Mouse (Mus musculus): ENCODE data around the gene Efcab6. TPM values are rescaled to one million over a fixed set of nuclear protein-coding genes. Genes with fewer than 3 reads are reported as not detected.

Efcab6 gene
- polyA plus RNA-seq, 1 experiment from 2014 or later, result 0.55 TPM

DNA sequence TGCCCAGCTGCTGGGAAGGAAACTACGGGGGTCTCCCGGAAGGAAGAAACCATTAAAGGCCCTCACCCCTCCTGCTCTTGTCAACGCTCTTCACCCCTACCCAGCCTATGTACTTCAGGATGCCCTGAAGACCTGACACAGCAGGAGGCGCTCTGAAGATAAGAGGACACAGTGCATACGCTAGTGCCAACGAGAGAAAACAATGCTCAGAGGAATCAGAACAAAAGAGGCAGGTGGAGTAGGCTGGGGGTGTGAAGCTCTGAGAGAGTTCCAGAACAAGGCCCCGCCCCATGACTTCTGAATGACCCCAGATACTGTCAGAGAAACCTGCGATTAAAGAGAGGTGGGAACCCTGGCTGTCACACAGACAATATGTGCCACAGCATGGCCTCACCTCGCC lies 21.6 kb upstream of the Efcab6 start:
- H3K9ac ChIP-seq (replicated peaks; ENCODE audit: low read depth, low read length), result no peak overlapping the region
- no peak overlapping the region for H3K4me3 ChIP-seq (ENCODE audit: low read depth, low read length)
- H3K4me1 ChIP-seq (ENCODE audit: control insufficient read depth, insufficient read depth, low read length), result no peaks in the 10 kb centered on the region
- H3K4me2 ChIP-seq (ENCODE audit: low read depth, low read length), result no peak overlapping the region
- no peak overlapping the region for H3K27ac ChIP-seq (ENCODE audit: low read depth, low read length)
- H3K27me3 ChIP-seq (ENCODE audit: control insufficient read depth, insufficient read depth, low read length), result no peaks in the 10 kb centered on the region
- 33% methylated on average over 9 of the region's 9 CpGs for WGBS
- H3K9me3 ChIP-seq (ENCODE audit: control insufficient read depth, low read length), result no peaks in the 10 kb centered on the region
- no peak for ATAC-seq (ENCODE audit: low read depth)
- H3K36me3 ChIP-seq (ENCODE audit: control insufficient read depth, insufficient read depth, low read length), result peaks cover 3% of the 10 kb centered on the region; the same call in 1 of the 2 replicates

DNA sequence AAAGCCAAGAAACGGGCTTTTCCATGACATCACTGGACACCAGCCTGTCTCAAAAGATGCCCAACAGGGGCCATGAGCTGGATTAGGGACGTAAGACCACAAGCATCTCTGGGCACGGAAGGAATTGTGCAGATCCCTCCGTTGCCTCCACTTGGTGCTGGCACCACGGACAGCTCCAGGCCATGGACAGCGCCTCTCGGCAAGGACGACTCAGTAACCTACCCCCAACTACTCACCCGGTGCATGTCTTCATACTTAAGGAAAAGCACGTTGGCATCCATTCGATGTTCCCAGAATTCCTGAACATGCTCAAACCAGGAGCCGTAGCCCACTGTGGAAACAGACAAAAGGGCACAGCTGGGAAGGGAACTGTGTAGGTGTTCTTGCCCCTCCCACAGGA lies 21.2 kb upstream of the Efcab6 start:
- H3K4me3 ChIP-seq (ENCODE audit: low read depth, low read length), result no peak overlapping the region
- H3K27ac ChIP-seq (ENCODE audit: low read depth, low read length), result no peak overlapping the region
- no peak overlapping the region for H3K9ac ChIP-seq (replicated peaks; ENCODE audit: low read depth, low read length)
- peaks cover 3% of the 10 kb centered on the region; the same call in 1 of the 2 replicates for H3K36me3 ChIP-seq (ENCODE audit: control insufficient read depth, insufficient read depth, low read length)
- no peaks in the 10 kb centered on the region for H3K27me3 ChIP-seq (ENCODE audit: control insufficient read depth, insufficient read depth, low read length)
- no peak for ATAC-seq (ENCODE audit: low read depth)
- no peaks in the 10 kb centered on the region for H3K4me1 ChIP-seq (ENCODE audit: control insufficient read depth, insufficient read depth, low read length)
- WGBS, result 37% methylated on average over 12 of the region's 12 CpGs
- no peak overlapping the region for H3K4me2 ChIP-seq (ENCODE audit: low read depth, low read length)
- H3K9me3 ChIP-seq (ENCODE audit: control insufficient read depth, low read length), result no peaks in the 10 kb centered on the region

DNA sequence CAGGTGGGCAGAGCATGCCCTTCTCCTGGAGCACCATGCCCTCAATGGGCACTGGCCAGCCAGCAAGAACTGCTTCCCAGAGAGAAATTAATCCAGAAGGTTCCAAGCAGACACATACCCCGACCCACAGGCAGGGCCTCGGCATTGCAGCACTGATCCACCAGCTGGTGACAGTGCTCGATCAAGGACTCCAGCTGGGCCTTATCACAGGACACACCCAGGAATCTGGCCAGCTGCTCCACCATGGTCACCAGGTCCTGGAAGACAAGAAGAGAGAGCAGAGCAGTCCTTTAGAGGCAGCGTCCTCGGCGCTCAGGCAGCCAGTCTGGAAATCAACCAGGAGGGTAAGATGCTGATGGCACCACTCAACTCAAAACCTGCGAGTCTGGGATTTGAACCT lies 14.9 kb upstream of the Efcab6 start:
- Histone ChIP-seq H3K27ac (ENCODE audit: low read depth, low read length) (no peak overlapping the region), H3K9me3 (ENCODE audit: control insufficient read depth, low read length) (no peaks in the 10 kb centered on the region), H3K4me2 (ENCODE audit: low read depth, low read length) (no peak overlapping the region), H3K27me3 (ENCODE audit: control insufficient read depth, insufficient read depth, low read length) (no peaks in the 10 kb centered on the region), H3K4me3 (ENCODE audit: low read depth, low read length) (no peak overlapping the region), H3K4me1 (ENCODE audit: control insufficient read depth, insufficient read depth, low read length) (no peaks in the 10 kb centered on the region), H3K9ac (replicated peaks; ENCODE audit: low read depth, low read length) (no peak overlapping the region), H3K36me3 (ENCODE audit: control insufficient read depth, insufficient read depth, low read length) (no peaks in the 10 kb centered on the region; the same call in 1 of the 2 replicates)
- WGBS, result 88% methylated on average over 7 of the region's 7 CpGs
- ATAC-seq (ENCODE audit: low read depth), result no peak

DNA sequence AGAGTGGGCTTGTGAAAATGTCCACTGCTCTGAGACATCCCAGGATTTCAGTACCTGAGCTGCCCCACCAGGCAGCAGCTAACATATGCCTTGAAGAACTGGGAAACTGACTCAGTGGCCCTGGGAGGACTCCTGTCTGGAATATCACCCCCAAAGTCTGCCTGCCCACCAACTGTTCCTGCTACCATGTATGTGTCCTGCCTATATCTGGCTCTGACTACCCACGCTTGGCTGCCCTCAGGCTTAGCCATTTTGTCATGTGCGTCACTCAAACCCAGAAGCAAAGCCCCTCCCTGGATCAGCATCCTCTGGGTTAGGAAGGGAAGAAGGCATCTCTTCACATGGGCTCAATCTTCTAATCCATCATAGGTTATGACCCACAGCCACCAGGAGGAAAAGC lies 14.3 kb upstream of the Efcab6 start:
- no peak overlapping the region for H3K27ac ChIP-seq (ENCODE audit: low read depth, low read length)
- H3K9ac ChIP-seq (replicated peaks; ENCODE audit: low read depth, low read length), result no peak overlapping the region
- 95% methylated on average over 2 of the region's 2 CpGs for WGBS
- H3K4me3 ChIP-seq (ENCODE audit: low read depth, low read length), result no peak overlapping the region
- H3K9me3 ChIP-seq (ENCODE audit: control insufficient read depth, low read length), result no peaks in the 10 kb centered on the region
- ATAC-seq (ENCODE audit: low read depth), result no peak
- H3K4me1 ChIP-seq (ENCODE audit: control insufficient read depth, insufficient read depth, low read length), result 0 out of 2 replicates have a peak, but pooled peaks cover 3% of the 10 kb centered on the region
- H3K27me3 ChIP-seq (ENCODE audit: control insufficient read depth, insufficient read depth, low read length), result no peaks in the 10 kb centered on the region
- no peak overlapping the region for H3K4me2 ChIP-seq (ENCODE audit: low read depth, low read length)
- no peaks in the 10 kb centered on the region for H3K36me3 ChIP-seq (ENCODE audit: control insufficient read depth, insufficient read depth, low read length)

DNA sequence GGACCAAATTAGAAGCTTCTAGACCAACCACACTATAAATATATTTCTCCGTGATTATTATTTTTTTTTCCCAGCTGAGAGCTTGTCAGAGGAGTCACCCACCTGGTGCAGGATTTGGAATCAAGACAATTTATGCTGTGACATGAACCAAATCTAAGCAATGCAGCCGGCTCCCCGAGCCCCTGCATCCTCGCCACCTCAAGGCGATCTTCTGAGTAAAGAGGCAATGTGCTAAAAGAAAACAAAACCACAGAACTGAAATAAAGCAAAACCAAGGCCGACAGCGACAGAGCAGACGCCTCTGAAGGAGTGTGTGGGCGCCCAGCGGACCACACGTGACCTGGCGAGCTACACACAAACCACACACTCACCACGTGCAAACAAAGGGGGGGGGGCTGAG lies 13.5 kb upstream of the Efcab6 start:
- H3K9me3 ChIP-seq (ENCODE audit: control insufficient read depth, low read length), result no peaks in the 10 kb centered on the region
- 0 out of 2 replicates have a peak, but pooled peaks cover 4% of the 10 kb centered on the region for H3K4me1 ChIP-seq (ENCODE audit: control insufficient read depth, insufficient read depth, low read length)
- H3K4me3 ChIP-seq (ENCODE audit: low read depth, low read length), result no peak overlapping the region
- H3K9ac ChIP-seq (replicated peaks; ENCODE audit: low read depth, low read length), result no peak overlapping the region
- H3K27me3 ChIP-seq (ENCODE audit: control insufficient read depth, insufficient read depth, low read length), result no peaks in the 10 kb centered on the region
- H3K36me3 ChIP-seq (ENCODE audit: control insufficient read depth, insufficient read depth, low read length), result no peaks in the 10 kb centered on the region
- WGBS, result 78% methylated on average over 13 of the region's 13 CpGs
- no peak for ATAC-seq (ENCODE audit: low read depth)
- no peak overlapping the region for H3K27ac ChIP-seq (ENCODE audit: low read depth, low read length)
- H3K4me2 ChIP-seq (ENCODE audit: low read depth, low read length), result no peak overlapping the region

DNA sequence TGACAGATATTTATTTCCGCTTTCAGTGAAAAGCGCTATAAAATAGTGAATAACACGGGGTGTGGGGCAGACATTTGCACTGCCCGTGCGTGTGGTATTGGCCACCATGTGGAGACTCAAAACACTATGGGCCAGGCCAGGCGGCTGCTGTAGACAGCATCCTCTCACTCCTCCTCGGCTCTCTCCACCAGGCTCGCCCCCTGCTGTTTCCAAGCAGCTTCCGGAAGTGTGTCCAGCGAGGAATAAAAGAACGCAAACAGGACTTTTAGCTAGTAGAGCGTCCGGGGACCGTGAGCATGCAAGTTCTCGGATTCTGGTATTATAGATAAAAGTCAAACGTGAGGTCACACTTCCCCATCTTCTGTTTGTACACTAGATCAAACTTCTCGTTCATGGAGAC lies 12.0 kb upstream of the Efcab6 start:
- H3K4me1 ChIP-seq (ENCODE audit: control insufficient read depth, insufficient read depth, low read length), result 0 out of 2 replicates have a peak, but pooled peaks cover 4% of the 10 kb centered on the region
- H3K9ac ChIP-seq (replicated peaks; ENCODE audit: low read depth, low read length), result no peak overlapping the region
- no peaks in the 10 kb centered on the region for H3K27me3 ChIP-seq (ENCODE audit: control insufficient read depth, insufficient read depth, low read length)
- no peaks in the 10 kb centered on the region for H3K9me3 ChIP-seq (ENCODE audit: control insufficient read depth, low read length)
- no peak overlapping the region for H3K4me2 ChIP-seq (ENCODE audit: low read depth, low read length)
- no peaks in the 10 kb centered on the region for H3K36me3 ChIP-seq (ENCODE audit: control insufficient read depth, insufficient read depth, low read length)
- H3K27ac ChIP-seq (ENCODE audit: low read depth, low read length), result no peak overlapping the region
- H3K4me3 ChIP-seq (ENCODE audit: low read depth, low read length), result no peak overlapping the region
- ATAC-seq (ENCODE audit: low read depth), result no peak
- WGBS, result 64% methylated on average over 17 of the region's 17 CpGs

DNA sequence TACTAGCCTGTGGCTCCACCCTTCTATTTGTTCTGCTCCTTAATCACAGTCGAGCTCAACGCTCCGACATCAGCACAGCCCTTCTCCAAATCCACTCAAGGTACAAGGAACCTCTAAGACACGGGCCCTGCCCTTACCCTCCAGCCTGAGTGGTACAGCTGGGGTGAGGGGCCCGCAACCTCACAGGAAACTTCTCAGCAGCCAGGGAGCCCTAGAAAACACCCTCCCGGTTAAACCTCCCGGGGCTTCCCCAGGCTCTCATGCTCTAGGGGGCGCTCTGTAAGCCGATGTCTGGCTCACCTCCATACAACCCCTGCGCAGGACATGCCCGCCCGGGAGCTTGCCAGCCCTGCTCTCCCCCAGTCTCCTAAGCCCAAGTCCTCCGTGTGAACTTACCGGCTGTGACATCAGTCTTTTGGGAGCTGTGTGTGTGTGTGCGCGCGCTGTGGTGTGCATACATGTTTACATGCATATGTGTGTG lies 9.6 kb upstream of the Efcab6 start:
- Histone ChIP-seq H3K4me1 (ENCODE audit: control insufficient read depth, insufficient read depth, low read length) (peaks cover 8% of the 10 kb centered on the region; the same call in 1 of the 2 replicates), H3K27me3 (ENCODE audit: control insufficient read depth, insufficient read depth, low read length) (peaks cover 5% of the 10 kb centered on the region; the same call in 1 of the 2 replicates), H3K27ac (ENCODE audit: low read depth, low read length) (no peak overlapping the region), H3K36me3 (ENCODE audit: control insufficient read depth, insufficient read depth, low read length) (no peaks in the 10 kb centered on the region), H3K4me3 (ENCODE audit: low read depth, low read length) (no peak overlapping the region), H3K9ac (replicated peaks; ENCODE audit: low read depth, low read length) (no peak overlapping the region), H3K9me3 (ENCODE audit: control insufficient read depth, low read length) (no peaks in the 10 kb centered on the region), H3K4me2 (ENCODE audit: low read depth, low read length) (no peak overlapping the region)
- no peak for ATAC-seq (ENCODE audit: low read depth)
- WGBS, result 20% methylated on average over 17 of the region's 17 CpGs

DNA sequence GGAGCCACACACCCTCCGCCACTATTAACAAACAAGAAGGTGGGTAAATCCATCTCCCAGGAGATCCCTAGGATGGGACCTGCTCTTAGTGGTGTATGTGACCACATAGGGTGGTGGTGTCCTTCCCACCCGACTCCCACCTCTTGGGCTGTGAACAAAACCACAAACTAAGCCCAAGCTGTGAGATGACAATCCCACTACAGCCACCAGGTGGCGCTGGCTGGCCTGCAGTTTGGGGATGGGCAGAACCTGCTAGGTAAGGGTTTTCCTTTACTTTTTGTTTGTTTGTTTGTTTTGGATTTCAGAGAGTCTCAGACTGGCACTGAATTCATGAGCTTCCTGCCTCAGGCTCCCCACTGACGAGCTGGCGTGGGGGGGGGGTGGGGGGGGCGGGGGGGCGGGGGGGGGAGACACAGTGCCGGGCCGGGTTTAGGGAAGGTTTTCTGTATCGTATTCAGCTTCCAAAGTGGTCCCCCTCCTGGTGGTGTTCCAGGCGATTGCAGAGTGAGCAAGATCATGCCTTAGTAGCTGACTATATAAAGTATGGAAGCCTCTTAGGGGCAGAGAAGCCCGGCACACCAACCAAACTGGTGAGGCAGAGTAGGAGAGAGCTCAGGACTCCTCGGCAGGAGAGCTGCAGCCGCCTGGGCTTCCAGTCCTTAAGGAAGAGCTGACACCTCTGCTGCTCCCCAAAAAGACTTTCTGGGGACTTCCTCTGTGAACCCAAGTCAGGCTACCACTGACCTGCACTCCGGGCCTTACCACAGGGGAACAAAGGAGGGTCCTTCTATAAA lies 8.9 kb upstream of the Efcab6 start:
- Histone ChIP-seq H3K4me1 (ENCODE audit: control insufficient read depth, insufficient read depth, low read length) (peaks cover 15% of the 10 kb centered on the region), H3K4me3 (ENCODE audit: low read depth, low read length) (no peak overlapping the region), H3K27me3 (ENCODE audit: control insufficient read depth, insufficient read depth, low read length) (peaks cover 5% of the 10 kb centered on the region; the same call in 1 of the 2 replicates), H3K4me2 (ENCODE audit: low read depth, low read length) (no peak overlapping the region), H3K27ac (ENCODE audit: low read depth, low read length) (no peak overlapping the region), H3K9ac (replicated peaks; ENCODE audit: low read depth, low read length) (no peak overlapping the region), H3K9me3 (ENCODE audit: control insufficient read depth, low read length) (no peaks in the 10 kb centered on the region), H3K36me3 (ENCODE audit: control insufficient read depth, insufficient read depth, low read length) (no peaks in the 10 kb centered on the region)
- peak; percentile 31; the same call in 1 of the 2 replicates for ATAC-seq (ENCODE audit: low read depth)
- 11% methylated on average over 15 of the region's 15 CpGs for WGBS

DNA sequence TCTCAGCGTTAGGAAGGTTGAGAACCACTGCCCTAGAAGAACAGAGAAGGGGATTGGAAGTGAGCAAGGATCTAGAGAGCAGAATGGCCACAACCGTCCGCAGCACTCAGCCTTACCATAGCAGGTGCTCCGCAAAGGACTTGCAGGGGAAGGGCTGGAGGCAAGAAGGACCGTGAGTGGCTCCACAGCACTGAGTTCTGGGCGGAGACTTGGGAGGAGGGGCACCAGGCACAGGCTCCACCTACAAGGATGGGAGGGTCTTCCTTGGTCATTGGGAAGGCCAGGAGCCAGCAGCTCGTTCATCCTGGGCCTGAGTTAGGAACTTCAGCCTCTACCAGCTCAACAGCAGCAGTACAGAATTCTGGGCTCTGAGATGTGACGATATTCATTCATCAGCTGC lies 7.9 kb upstream of the Efcab6 start:
- Histone ChIP-seq H3K27ac (ENCODE audit: low read depth, low read length) (no peak overlapping the region), H3K27me3 (ENCODE audit: control insufficient read depth, insufficient read depth, low read length) (peaks cover 5% of the 10 kb centered on the region; the same call in 1 of the 2 replicates), H3K4me2 (ENCODE audit: low read depth, low read length) (no peak overlapping the region), H3K9me3 (ENCODE audit: control insufficient read depth, low read length) (no peaks in the 10 kb centered on the region), H3K4me1 (ENCODE audit: control insufficient read depth, insufficient read depth, low read length) (peaks cover 16% of the 10 kb centered on the region), H3K36me3 (ENCODE audit: control insufficient read depth, insufficient read depth, low read length) (no peaks in the 10 kb centered on the region), H3K9ac (replicated peaks; ENCODE audit: low read depth, low read length) (no peak overlapping the region), H3K4me3 (ENCODE audit: low read depth, low read length) (no peak overlapping the region)
- ATAC-seq (ENCODE audit: low read depth), result no peak
- 28% methylated on average over 8 of the region's 8 CpGs for WGBS
